Mouse (Mus musculus): ENCODE results near the gene Ccdc121.

- TF ChIP-seq POLR2A (IDR thresholded peaks at IDR 0.05; ENCODE audit: borderline replicate concordance, control insufficient read depth, low read depth, low read length) = no peak
- no peak for TF ChIP-seq CTCF (IDR thresholded peaks at IDR 0.05; ENCODE audit: control insufficient read depth, insufficient read depth, low read length)
These were observed 26.6 kb downstream of the Ccdc121 start for GRCm38 (mm10) chr1:181484696-181485095.

Data from bone marrow, adult 2 months (tissue).